Mouse (Mus musculus) left cerebral cortex, adult 11 months (tissue): ENCODE results near the gene Stra6l.

ENCODE experiments used
- DNase-seq: peaks from one replicate; pipeline ENCODE4 v3.0.0; 2022; ENCODE audit warnings: low spot score

Stra6l gene

DNA sequence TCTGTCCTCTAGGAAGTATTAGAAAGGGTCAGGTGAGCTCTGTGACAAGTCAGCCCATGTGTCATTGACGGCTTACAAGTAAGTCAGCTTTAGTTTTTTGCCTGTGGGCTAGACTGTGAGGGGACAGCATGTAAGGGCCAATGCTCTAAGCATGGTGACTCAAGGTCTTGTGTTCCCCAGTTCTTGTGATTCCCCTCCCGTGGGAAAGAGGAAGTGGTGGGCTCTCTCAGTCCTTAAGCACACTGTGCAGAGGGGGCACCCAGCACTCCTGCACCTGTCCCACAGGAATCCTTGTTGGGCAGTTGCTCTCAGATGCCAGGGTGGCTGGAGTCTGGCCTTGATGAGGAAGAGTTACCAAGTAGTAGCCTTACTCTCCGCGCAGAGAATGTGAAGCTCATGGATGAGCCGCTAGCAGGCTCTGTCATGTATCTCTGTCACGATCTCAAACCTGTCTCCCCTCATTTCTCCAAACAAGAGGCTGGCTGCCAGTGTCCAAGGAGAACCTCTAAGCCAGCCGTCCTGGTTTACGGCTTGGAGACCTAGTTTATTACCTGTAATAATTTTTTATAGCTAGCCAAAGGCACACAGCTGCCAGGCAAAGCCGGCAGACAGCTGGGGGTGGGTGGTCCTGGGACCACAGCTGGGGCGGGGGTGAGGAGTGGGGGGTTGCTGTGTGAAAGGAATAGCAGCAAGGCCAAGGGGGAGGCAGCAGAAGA is at the start of gene Stra6l:
Gene Stra6l, plus strand, starts transcription at position 556 of the 716 bp plus-strand sequence.
- DNase-seq: no peak

- peak; percentile 39 for DNase-seq
Observed at GRCm38 (mm10) chr4:45798964-45799363, 49.5 kb upstream of the Stra6l start, which contains the start of gene Aldh1b1. TSS of gene Aldh1b1 (plus strand) at chr4:45799022.

DNA sequence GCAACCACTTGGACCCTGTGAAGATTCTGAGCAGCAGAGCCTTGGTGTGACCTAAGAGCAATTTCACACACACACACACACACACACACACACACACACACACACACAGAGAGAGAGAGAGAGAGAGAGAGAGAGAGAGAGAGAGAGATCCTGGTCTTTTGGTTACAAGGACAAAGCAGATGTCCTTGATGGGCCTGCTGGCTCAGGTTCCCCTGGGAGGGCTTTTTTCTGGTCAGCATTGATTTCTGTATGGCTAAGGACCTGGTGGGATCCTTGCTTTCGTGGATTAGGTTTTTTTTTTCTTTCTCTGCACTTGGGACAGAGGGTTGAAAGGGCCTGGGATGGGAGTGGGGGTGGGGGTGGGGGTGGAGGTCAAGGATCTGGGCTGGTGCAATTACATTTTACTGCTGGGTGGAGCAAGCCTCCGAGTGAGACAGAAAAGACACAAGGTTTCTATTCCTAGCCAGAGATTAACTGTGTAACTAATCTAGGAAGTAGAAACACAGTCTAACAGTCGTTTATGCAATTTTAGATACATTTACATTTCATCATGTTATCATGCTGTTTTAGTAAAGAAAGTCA is 48.4 kb upstream of the Stra6l start:
- DNase-seq: no peak

- DNase-seq: no peak
Observed at GRCm38 (mm10) chr4:45802900-45803299, 45.6 kb upstream of the Stra6l start.

- no peak for DNase-seq
Observed at GRCm38 (mm10) chr4:45808034-45808433, 40.4 kb upstream of the Stra6l start.

DNA sequence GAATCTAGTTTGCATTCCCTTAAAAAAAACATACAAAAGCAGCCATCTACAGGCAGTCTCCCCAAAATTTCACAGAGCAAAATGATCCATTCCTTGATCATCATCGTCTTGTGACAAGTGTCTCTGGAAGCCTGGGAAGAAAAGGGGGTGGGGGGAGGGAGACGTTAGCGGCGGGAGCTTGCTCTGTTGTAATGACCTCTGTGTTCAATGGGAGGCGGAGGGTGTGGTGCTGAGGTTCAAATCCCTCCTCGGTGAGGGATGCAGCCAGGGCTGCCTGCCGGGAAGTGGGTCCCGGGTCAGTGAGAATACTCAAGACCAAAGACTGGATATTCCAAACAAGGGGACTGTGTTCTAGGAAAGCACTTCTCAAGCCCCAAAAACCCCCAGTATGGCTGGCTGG is 37.2 kb upstream of the Stra6l start:
- DNase-seq: no peak

DNA sequence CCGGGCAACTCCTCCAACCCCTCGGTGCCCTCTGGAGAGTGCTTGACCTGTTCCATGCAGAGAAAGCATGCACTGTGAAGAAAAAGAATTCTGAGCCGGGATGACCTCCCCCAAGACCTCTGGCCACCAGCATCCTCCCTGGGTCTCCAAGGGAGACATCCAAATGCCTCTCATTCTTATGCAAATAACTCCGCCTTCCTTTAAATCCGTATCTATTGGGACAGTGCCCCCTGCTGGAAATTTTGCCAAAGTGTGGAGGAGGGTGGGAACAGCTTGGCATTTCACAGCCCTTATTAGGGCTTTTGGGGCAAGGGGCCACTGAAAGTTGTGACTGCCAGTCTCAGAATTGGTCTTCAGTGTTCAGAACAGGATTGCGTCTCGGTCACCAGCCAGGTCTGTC is 32.9 kb upstream of the Stra6l start:
- no peak for DNase-seq

DNA sequence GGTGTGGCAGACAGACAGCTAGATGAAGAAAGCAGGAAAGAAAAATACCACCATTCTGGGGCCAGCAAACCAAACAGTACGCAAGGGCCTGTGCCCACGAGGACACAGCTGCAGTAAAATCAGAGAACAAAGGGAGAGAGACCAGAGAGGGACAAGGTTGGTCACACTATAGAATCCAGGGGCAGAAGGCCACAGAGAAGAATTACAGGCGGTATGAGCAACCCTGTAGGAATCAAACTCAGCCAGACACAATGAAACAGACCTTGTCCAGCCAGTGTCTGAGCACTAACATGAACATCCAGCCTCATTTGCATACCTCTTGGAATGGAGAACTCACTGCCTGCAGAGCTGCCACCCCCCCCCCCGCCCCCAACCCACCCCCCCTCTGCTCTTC is 29.7 kb upstream of the Stra6l start:
- DNase-seq: no peak

DNA sequence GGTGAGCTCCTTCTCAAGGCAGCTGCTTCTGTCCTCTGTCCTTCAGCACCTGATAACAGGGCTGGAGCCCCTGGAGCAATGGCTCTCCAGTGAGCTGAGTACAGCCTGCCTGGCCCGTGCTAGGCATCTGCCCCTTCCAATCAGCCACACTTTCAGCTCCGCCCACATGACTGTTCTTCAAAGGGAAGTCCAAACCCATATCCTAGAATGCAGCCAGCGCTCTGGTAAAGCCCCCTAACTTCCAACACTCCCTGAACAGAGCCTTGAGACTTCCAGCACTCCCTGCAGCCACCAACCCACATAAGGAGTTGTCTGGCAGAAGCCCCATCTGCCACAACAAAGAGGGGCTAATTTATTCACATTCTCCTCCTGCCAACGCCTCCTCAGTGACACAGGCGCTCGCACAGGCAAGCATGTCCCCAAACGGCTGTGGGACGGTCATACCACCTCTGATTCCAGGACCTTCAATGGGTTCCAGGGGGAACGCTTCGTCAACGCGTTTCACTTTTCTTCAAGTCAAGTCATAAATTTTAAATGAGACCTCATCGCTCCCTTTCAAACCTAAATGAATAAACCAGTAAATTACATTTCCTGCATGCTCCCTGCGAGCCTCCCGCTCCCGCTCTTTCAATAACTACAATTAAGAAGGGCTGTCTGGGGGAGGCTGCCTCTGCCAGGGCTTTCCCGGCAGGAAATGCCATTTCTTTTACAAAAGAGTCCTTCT is 29.1 kb upstream of the Stra6l start:
- DNase-seq: no peak

DNA sequence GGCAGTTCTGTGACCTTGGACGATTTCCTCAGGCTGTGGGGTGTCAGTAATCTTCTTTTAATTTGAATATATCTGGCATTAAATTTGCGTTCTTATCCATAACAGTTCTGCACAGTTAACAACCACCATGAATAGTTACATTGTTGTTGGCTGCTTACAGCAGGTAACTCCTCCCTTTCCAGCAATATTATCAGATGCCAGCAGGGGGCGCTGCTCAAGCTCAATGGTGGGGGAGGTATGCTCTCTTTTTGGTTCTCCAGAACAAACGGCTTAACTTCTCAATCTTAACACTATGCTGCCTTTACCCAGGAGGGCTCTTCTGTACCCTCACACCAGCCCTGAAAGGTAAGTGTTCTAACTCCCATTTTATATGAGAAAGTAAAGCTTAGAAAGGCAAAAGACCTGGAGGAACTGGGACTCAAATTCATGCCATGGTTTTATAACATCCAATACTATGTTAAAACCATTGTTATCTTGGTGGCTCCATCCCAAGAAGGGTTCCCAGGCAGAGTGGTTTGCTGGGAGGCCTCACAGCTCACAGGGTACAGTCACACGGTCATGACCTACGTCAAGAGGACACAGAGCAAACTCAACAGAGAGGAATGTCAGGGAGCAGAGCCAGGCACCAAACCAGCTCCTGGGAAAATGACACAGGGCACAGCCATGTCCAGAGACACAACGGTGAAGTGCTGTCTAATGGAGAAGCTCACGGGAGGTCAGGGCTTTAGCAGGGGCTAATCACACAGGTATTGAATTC is 28.2 kb upstream of the Stra6l start:
- DNase-seq: no peak

- no peak for DNase-seq
Observed at GRCm38 (mm10) chr4:45821995-45822394, 26.5 kb upstream of the Stra6l start.

DNA sequence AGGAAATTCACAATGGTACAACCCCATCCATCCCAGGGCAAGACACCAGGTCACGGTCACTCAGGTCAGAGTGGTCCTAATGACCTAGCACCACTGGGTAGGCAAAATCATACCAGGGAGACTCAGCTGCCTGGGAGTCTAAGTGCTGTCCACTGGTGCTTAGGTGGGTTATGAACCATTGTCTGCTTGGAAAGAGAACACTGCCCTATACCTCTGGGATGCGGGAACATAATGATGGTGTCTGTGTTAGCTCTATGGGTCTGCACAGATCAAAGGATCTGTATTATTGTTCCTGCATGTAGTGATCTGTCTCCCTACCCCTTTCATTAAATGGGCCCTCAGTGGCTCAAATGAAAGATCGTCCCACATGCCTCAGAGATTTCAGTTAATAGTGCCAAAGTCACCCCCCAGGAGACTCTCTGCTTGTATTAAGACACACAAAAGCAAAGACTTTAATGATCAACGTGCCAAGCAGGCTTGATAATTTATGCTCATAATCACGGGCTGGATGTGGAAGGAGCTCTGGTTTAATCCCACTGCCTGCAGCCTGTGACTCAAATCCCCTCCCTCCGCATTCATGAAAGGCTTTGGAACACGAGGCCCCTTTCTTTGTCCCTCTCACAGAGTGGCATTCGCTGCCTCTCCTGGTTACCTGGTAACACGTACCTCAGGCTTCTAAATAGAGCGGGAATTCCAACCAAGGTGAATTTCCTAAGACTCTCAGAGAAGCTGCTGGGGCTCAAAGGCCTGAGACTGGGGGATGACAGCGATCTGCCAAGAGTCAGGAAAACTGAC is 25.5 kb upstream of the Stra6l start:
- no peak for DNase-seq

DNA sequence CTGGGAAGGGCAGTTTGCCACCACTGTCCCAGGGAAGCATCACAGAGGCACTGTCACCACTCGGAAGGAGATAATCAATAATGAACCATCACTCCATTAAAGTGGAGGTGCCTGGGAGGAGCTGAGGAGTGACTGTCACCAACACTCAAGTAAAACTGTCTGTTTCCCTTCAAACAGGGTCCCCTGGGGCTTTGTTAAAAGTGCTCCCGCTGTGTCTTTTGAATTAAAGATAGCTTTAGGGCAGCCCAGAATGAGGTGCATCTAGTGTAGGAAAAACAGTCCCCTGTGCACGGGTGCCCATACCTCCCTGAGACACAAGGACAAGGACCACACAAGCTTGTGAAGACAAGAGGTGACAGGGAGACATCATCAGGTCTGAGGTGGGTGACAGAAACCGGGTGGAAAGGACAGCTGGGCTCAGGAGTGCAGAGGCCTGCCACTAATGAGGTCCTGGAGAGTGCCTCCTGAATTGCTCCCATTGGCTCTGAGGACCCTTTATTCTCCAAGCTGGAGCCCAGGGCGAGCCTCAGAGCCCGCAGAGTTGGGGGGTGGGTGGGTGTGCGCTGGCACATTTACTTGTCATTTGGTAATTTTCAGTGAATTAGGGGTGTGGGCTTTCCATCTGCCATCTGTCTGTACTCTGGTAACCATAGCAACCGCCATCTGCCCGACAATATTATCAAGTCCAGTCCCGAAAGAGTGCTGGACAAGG is 24.3 kb upstream of the Stra6l start:
- DNase-seq: no peak

DNA sequence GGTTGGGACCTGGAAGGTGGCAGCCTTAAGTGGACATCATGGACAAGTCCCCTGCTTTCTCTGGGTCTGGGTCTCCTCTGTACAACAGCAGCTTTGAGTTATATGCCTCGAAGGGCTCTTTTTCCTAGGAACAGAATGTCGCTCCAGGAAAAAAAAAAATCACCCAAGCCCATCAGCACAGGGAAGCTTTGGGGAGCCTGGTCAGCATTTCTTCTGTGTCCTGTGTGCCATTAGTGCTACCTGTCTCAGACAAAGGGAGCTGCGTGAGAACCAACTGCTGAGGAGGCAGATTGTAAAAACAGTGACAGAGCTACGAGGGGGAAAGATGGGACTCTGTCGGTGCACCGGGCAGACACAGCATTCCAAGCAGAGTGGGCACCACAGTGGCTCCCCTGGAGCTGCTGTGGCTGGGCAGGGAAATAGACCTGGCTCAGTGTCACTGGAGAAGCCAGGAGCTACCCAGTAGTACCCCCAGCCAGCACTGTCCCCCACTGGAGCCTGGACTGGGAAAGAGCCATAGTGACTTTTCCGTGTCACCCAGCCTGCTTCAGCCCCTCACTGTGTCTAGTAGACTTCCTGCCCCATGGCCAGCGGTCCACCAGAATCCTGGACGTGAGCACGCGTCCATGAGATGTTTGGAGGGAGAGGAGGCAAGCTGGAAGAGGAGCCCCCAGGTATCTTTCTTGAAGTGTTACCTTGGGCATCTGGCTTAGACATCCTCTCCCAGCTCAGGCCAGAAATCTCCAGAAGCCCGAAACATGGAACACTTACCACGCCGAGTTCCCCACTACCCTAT is 23.5 kb upstream of the Stra6l start:
- no peak for DNase-seq

DNA sequence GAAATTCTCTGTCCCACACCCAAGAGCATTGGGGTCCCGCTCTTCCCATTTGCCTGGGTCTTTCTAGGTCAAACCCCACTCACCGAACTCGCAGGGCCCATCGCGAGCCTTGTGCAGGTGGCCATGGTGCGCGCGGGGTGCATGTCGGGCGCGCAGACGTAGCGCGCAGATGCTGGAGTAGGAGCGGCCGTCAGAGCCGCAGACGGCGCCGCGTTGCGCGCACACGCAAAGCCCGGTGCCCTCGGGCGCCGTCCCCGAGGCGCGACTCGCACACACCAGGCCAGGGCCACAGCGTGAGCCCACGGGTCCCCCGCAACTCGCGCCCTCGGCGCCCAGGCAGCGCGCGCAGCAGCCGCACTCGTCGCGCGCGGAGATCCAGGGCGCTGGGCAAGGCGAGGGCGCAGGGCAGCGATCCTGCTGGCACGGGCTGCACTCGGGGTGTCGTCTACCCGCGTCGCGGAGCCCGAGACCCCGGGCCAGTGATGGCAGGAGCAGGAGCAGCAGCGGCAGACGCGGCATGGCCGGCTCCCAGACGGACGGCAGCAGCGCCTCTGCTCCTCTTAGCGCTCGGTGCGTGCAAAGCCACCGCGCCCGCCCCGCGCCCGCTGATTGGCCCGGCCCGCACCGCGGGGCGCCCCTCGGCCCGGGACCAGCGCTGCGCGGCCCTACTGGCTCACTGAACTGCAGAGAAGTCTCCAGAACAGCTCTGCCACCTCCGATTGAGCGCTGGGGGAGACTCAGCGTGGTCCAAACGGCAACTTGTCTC is 22.0 kb upstream of the Stra6l start, which contains the start of gene Igfbpl1:
Gene Igfbpl1, minus strand, starts transcription at position 649 of the 766 bp plus-strand sequence.
- no peak for DNase-seq

DNA sequence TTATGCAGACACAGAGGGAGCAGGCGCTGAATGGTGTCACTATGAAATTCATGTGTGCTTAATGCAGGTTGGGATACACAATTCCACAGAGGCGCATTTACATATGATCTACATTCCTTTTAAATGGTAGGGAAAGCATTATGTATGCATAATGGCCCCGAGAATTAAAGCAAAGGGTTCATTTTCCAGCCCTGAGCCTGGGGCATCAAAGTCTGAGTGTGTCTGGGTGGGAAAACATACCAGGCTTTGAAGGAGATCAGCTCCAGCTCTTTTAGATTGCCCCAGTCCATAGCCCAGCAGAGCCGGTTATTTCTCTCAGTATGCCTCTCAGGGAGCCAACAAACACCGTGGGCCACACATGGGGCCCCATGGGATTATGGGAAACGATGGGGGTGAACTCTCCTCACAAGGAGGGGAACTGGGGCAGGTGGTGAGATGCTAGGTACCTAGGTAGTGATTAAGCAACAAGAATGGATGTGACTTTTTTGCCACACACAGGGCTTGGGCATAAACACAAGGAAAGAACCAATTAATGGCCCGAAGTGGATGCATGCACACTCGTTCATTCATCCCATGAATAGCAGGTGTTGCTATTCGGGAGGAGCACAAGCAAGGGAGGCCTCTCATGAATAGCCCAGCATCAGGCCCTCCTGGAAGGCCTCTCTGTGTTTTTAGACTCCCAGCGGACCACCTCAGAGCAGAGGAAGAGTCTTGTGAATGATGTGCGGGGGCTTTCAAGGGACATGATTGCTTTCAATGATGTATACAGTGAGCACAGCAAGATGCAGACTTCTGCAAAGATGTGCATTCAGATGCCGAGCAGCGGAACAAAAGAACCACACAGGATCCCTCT is 18.3 kb upstream of the Stra6l start:
- no peak for DNase-seq

DNA sequence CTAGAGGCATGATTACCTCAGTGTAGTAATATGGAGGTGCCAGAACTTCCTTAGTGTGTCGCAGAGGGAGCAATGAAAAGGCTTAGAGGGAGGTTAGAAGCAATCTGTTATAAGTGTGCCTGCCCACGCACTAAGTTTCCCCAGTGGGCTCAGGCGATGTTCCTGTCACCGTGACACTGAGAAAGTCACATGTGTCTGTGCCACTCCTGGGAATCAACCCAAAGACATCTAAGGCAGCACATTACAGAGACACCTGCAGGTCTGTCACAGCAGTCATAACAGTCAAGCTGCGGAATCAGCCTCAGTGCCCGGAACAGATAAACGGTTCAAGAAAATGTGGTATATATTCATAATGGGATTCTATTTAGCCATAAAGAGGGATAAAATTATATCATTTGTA is 16.5 kb upstream of the Stra6l start:
- DNase-seq: peak; percentile 61

DNA sequence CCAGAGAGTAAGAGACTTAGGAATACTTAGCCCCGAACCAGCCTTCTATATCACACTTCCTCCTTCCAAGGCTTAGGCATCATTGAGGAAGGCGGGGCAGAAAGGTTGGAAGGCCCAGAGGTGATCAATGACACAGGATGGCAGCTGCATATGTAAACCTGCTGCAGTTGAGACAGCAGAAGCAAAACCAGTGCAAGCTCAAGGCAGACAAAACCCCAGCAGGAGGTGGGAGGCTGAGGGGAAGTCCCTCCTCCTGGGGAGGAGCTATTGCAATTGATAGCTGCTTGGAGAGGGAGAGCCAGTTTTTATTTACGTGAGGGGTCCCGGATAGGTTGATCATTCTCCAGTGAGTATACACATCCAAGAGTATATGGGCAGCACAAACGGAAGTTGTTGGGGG is 15.0 kb upstream of the Stra6l start:
- no peak for DNase-seq
